Mouse (Mus musculus) limb, embryonic 11.5 days (tissue): Measurements from ENCODE around the gene Tbc1d1. TPM values are rescaled to one million over a fixed set of nuclear protein-coding genes. Genes with fewer than 3 reads are reported as not detected.

Source experiments
- ATAC-seq: fragments of 200-750 bp; cut with Nextera tagmentation; 2 replicates; pipeline ENCODE4 v1.8.0; 2017; ENCODE audit warnings: low read depth; ENCODE audit not compliant: insufficient number of reproducible peaks, low FRiP score, low TSS enrichment
- DNase-seq: peaks from one replicate; pipeline ENCODE4 v3.0.0-alpha.2; 2015; ENCODE audit warnings: low spot score
- H3K27ac ChIP-seq: fragments of 300-500 bp; sonication (generic); replicated peaks from 2 replicates; pipeline ENCODE4 v1.5.1; 2014; ENCODE audit warnings: low read depth, mild to moderate bottlenecking, low read length
- H3K27me3 ChIP-seq: fragments of 300-500 bp; sonication (generic); 2 replicates; pipeline ENCODE4 v1.6.1; 2014; ENCODE audit warnings: mild to moderate bottlenecking, low read length, mixed read lengths; ENCODE audit not compliant: control insufficient read depth, insufficient read depth
- H3K36me3 ChIP-seq: fragments of 300-500 bp; sonication (generic); 2 replicates; pipeline ENCODE4 v1.6.1; 2014; ENCODE audit warnings: mild to moderate bottlenecking, low read length, moderate library complexity, mixed read lengths; ENCODE audit not compliant: control insufficient read depth, insufficient read depth
- H3K4me1 ChIP-seq: fragments of 300-500 bp; sonication (generic); 2 replicates; pipeline ENCODE4 v1.6.1; 2014; ENCODE audit warnings: low read length, mixed read lengths; ENCODE audit not compliant: control insufficient read depth, insufficient read depth
- H3K4me2 ChIP-seq: fragments of 300-500 bp; sonication (generic); 2 replicates; pipeline ENCODE4 v1.6.1; 2014; ENCODE audit warnings: low read depth, mild to moderate bottlenecking, moderate library complexity; ENCODE audit not compliant: severe bottlenecking
- H3K4me3 ChIP-seq: fragments of 300-500 bp; sonication (generic); 2 replicates; pipeline ENCODE4 v1.5.1; 2014; ENCODE audit warnings: low read depth, low read length
- H3K9ac ChIP-seq: fragments of 300-500 bp; sonication (generic); 2 replicates; pipeline ENCODE4 v1.6.1; 2014; ENCODE audit warnings: mild to moderate bottlenecking, low read length
- H3K9me3 ChIP-seq: fragments of 300-500 bp; sonication (generic); 2 replicates; pipeline ENCODE4 v1.6.1; 2016; ENCODE audit warnings: low read length; ENCODE audit not compliant: control insufficient read depth
- WGBS: fragments of 180-500 bp; shearing (Covaris S2); extraction: QIAGEN DNeasy Blood & Tissue Kit; methylation state at CpG from one replicate; pipeline ENCODE4 v1.1.7; 2014; 5-methylcytosine and 5-hydroxymethylcytosine counted together
- polyA plus RNA-seq: library from polyadenylated mRNA; unstranded; fragments of >200 nt; fragmentation: Nextera tagmentation; extraction: Ambion mirVana; gene quantifications from 2 replicates; pipeline ENCODE4 v1.2.1, GENCODE M21; 2014

Tbc1d1 gene
- polyA plus RNA-seq, 1 experiment from 2014 or later = 31.9 TPM

GRCm38 (mm10) chr5:64363859-64364406, 207.8 kb downstream of the Tbc1d1 start:
- Histone ChIP-seq H3K9ac (no peak overlapping the region), H3K36me3 (no peaks in the 10 kb centered on the region), H3K27me3 (no peaks in the 10 kb centered on the region), H3K4me1 (peaks cover 15% of the 10 kb centered on the region; the same call in 1 of the 2 replicates), H3K4me3 (no peak overlapping the region), H3K27ac (no peak overlapping the region), H3K4me2 (no peak overlapping the region), H3K9me3 (no peaks in the 10 kb centered on the region)
- 62% methylated on average over 5 of the region's 5 CpGs for WGBS
- ATAC-seq (0 out of 2 replicates have a peak, but pooled peaks have one; percentile 29), DNase-seq (no peak)

- Histone ChIP-seq H3K9ac (no peak overlapping the region), H3K4me1 (peaks cover 12% of the 10 kb centered on the region; the same call in 1 of the 2 replicates), H3K27me3 (no peaks in the 10 kb centered on the region), H3K4me2 (no peak overlapping the region), H3K36me3 (no peaks in the 10 kb centered on the region), H3K9me3 (no peaks in the 10 kb centered on the region), H3K27ac (no peak overlapping the region), H3K4me3 (no peak overlapping the region)
- ATAC-seq = no peak
- WGBS = 56% methylated on average over 7 of the region's 7 CpGs
- DNase-seq = no peak
Measured at GRCm38 (mm10) chr5:64364432-64365125, 208.5 kb downstream of the Tbc1d1 start.

DNA sequence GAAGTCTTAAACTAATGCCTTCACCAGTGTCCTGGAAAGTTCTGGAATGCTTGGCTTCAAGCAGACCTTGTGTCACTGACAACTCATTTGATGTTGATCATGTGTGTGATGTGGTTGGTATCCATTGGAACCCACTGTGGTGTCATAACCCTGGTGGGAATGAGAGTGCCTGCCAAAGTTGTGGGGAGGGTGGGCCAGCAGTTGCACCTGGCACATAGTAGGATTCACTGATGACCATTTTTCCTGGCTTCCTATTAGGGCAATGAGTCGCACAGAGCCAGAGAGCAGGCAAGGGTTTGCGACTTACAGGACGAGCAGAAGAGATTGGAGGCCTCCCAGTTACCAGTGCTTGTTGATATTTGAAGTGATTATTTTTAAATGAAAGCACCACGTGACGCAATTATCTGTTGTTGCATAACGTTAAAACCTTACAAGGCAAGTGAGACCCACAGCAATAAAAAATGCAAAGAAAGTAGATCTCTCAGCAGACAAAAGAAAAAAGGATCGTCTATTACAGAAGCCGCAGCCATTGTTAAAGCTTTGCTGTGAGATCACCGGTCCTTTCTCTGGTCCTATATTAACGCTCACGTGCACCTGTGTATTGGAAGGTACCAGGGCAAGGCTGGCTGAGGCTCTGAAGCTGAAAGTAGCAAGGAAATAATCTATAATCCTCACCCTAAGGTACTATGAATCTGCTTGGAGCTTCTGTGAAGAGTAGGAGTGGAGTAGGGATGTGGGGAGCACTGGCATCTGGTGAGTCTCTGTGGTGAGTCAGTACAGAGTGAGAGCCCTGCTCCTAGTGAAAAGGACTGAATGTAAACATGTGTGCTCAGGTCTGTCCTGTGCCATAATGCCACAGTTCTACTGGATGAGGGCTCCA, 209.3 kb downstream of the Tbc1d1 start:
- H3K4me1 ChIP-seq = peaks cover 12% of the 10 kb centered on the region; the same call in 1 of the 2 replicates
- no peak overlapping the region for H3K4me3 ChIP-seq
- no peaks in the 10 kb centered on the region for H3K36me3 ChIP-seq
- H3K9me3 ChIP-seq = no peaks in the 10 kb centered on the region
- WGBS = 84% methylated on average over 11 of the region's 11 CpGs
- no peak overlapping the region for H3K27ac ChIP-seq
- no peak overlapping the region for H3K9ac ChIP-seq
- H3K4me2 ChIP-seq = no peak overlapping the region
- ATAC-seq (no peak), DNase-seq (no peak)
- no peaks in the 10 kb centered on the region for H3K27me3 ChIP-seq

- Histone ChIP-seq H3K9ac (no peak overlapping the region), H3K27ac (no peak overlapping the region), H3K36me3 (no peaks in the 10 kb centered on the region), H3K4me3 (no peak overlapping the region), H3K4me2 (no peak overlapping the region), H3K4me1 (peaks cover 12% of the 10 kb centered on the region; the same call in 1 of the 2 replicates), H3K9me3 (no peaks in the 10 kb centered on the region), H3K27me3 (no peaks in the 10 kb centered on the region)
- WGBS = 87% methylated on average over 9 of the region's 9 CpGs
- no peak for ATAC-seq
- no peak for DNase-seq
Measured at GRCm38 (mm10) chr5:64366113-64366512, 210.0 kb downstream of the Tbc1d1 start.

DNA sequence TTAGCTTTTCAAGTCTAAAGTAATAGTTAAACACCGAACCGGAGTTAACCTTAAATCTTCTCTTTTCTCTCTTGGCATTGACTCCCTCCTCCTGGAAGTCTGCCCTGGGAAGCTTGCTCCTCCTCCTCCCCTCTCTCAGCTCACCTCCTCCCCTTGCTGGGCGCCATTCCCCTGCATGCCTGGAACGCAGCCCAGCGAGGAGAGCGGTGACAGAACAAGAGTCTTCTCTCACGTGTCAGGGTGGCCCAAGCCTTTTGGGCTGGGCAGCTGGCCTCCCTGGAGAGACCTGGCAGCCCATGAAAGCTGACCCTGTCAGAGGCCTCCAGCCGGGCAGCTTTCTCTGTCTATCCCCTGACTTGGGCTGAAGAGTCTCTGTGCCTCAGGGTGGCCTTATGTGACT, 211.3 kb downstream of the Tbc1d1 start:
- ATAC-seq (no peak), DNase-seq (no peak)
- H3K4me2 ChIP-seq = no peak overlapping the region
- H3K27ac ChIP-seq = no peak overlapping the region
- no peak overlapping the region for H3K9ac ChIP-seq
- no peaks in the 10 kb centered on the region for H3K36me3 ChIP-seq
- WGBS = 43% methylated on average over 8 of the region's 8 CpGs
- H3K4me3 ChIP-seq = no peak overlapping the region
- no peaks in the 10 kb centered on the region for H3K27me3 ChIP-seq
- peaks cover 12% of the 10 kb centered on the region; the same call in 1 of the 2 replicates for H3K4me1 ChIP-seq
- no peaks in the 10 kb centered on the region for H3K9me3 ChIP-seq

GRCm38 (mm10) chr5:64371331-64371831, 215.3 kb downstream of the Tbc1d1 start:
- Histone ChIP-seq H3K36me3 (no peaks in the 10 kb centered on the region), H3K4me2 (no peak overlapping the region), H3K4me1 (no peaks in the 10 kb centered on the region), H3K9me3 (no peaks in the 10 kb centered on the region), H3K4me3 (no peak overlapping the region), H3K9ac (no peak overlapping the region), H3K27me3 (no peaks in the 10 kb centered on the region), H3K27ac (no peak overlapping the region)
- DNase-seq = no peak
- ATAC-seq = no peak

GRCm38 (mm10) chr5:64372292-64372961, 216.3 kb downstream of the Tbc1d1 start:
- H3K4me3 ChIP-seq = no peak overlapping the region
- H3K4me2 ChIP-seq = no peak overlapping the region
- no peaks in the 10 kb centered on the region for H3K36me3 ChIP-seq
- H3K9ac ChIP-seq = no peak overlapping the region
- no peaks in the 10 kb centered on the region for H3K9me3 ChIP-seq
- no peak overlapping the region for H3K27ac ChIP-seq
- 54% methylated on average over 13 of the region's 13 CpGs for WGBS
- DNase-seq (no peak), ATAC-seq (no peak)
- no peaks in the 10 kb centered on the region for H3K4me1 ChIP-seq
- no peaks in the 10 kb centered on the region for H3K27me3 ChIP-seq

GRCm38 (mm10) chr5:64373695-64374094, 217.6 kb downstream of the Tbc1d1 start:
- no peak overlapping the region for H3K4me3 ChIP-seq
- H3K27ac ChIP-seq = no peak overlapping the region
- H3K4me2 ChIP-seq = no peak overlapping the region
- H3K36me3 ChIP-seq = no peaks in the 10 kb centered on the region
- peaks cover 7% of the 10 kb centered on the region for H3K4me1 ChIP-seq
- WGBS = 91% methylated on average over 5 of the region's 5 CpGs
- no peaks in the 10 kb centered on the region for H3K9me3 ChIP-seq
- H3K27me3 ChIP-seq = no peaks in the 10 kb centered on the region
- H3K9ac ChIP-seq = no peak overlapping the region
- DNase-seq = no peak
- ATAC-seq = no peak
